8 mouse cellular contexts compared by ENCODE assay signal in the genomic region with DNA sequence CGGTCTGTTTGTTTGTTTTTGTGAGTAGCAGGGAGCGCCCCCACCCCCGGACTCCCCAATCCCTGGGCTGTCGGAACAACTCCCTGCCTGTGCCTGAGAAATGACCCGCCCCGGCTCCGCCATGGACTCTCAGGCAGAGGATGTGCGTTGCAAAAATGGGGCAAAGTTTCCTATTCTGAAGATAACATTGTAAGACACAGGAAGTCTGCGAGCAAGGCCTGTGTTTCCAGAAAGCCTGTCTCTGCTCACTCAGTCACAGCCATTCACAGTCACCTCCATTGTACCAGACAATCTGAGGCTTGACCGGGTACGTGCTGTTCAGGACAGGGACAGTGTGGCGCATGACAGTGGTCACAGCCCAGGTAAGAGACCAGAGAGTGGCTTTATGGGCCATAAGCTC. TPM values are rescaled to one million over a fixed set of nuclear protein-coding genes. Genes with fewer than 3 reads are reported as not detected.
DNase-seq lines count a peak whose midpoint lies in the region; ATAC-seq and TF ChIP-seq lines count a peak whose summit lies in the region.

No protein-coding gene starts in this region.

- H3K4me3 ChIP-seq in gastrocnemius, adult 2 months = no peak overlapping the region
- no peak overlapping the region for H3K4me3 ChIP-seq in heart, embryonic 12.5 days
- H3K4me3 ChIP-seq in kidney, embryonic 16.5 days (ENCODE audit: low read length) = no peak overlapping the region

- DNase-seq in gastrocnemius, adult 2 months = no peak
- no peak for DNase-seq in gastrocnemius, postnatal 14 days
- DNase-seq in lung, postnatal 14 days = peak; percentile 57
- DNase-seq in frontal cortex, postnatal 25 days (ENCODE audit: low spot score in 2 of 2) = no peak
- no peak for DNase-seq in ovary, postnatal 10 days (ENCODE audit: low spot score)
- no peak for DNase-seq in adrenal gland, postnatal 25 days

- H3K9ac ChIP-seq in heart, embryonic 12.5 days = peak overlapping the region; percentile 57; the same call in 1 of the 2 replicates
- peak overlapping the region; percentile 5; the same call in 1 of the 2 replicates for H3K9ac ChIP-seq in kidney, embryonic 16.5 days (replicated peaks; ENCODE audit: low read length)

- peaks cover 98% of the 10 kb centered on the region for H3K4me1 ChIP-seq in heart, embryonic 12.5 days (replicated peaks)
- H3K4me1 ChIP-seq in kidney, embryonic 16.5 days (ENCODE audit: insufficient read depth, low read length) = peaks cover 86% of the 10 kb centered on the region

- TF ChIP-seq CTCF in gastrocnemius, adult 2 months (IDR thresholded peaks at IDR 0.05) = no peak

- peaks cover 14% of the 10 kb centered on the region for H3K36me3 ChIP-seq in heart, embryonic 12.5 days
- 0 out of 2 replicates have a peak, but pooled peaks cover 8% of the 10 kb centered on the region for H3K36me3 ChIP-seq in kidney, embryonic 16.5 days (ENCODE audit: insufficient read depth, low read length)

- peak overlapping the region; percentile 18; the same call in 1 of the 2 replicates for H3K4me2 ChIP-seq in heart, embryonic 12.5 days
- no peak overlapping the region for H3K4me2 ChIP-seq in kidney, embryonic 16.5 days (replicated peaks; ENCODE audit: low read depth, low read length)

- H3K27ac ChIP-seq in gastrocnemius, adult 2 months = peak overlapping the region; percentile 75
- H3K27ac ChIP-seq in heart, embryonic 12.5 days (ENCODE audit: poor library complexity, severe bottlenecking) = peak overlapping the region; percentile 90
- H3K27ac ChIP-seq in kidney, embryonic 16.5 days (ENCODE audit: low read length) = peak overlapping the region; percentile 78

- intact Hi-C loops in gastrocnemius, adult 2 months (cut with DNase I) = no loop called here
- intact Hi-C loops in gastrocnemius, postnatal 14 days (cut with DNase I; ENCODE audit: low total_unique reads) = no loop called here

- H3K9me3 ChIP-seq in heart, embryonic 12.5 days (replicated peaks) = no peaks in the 10 kb centered on the region
- no peaks in the 10 kb centered on the region for H3K9me3 ChIP-seq in kidney, embryonic 16.5 days (ENCODE audit: low read length)

- WGBS in heart, embryonic 12.5 days = 50% methylated on average over 12 of the region's 12 CpGs
- WGBS in kidney, embryonic 16.5 days = 47% methylated on average over 12 of the region's 12 CpGs

- H3K27me3 ChIP-seq in heart, embryonic 12.5 days (replicated peaks) = no peaks in the 10 kb centered on the region
- H3K27me3 ChIP-seq in kidney, embryonic 16.5 days (ENCODE audit: insufficient read depth, low read length) = no peaks in the 10 kb centered on the region

- peak; percentile 54; the same call in 1 of the 2 replicates for ATAC-seq in heart, embryonic 12.5 days (ENCODE audit: insufficient number of reproducible peaks, low FRiP score)
- ATAC-seq in kidney, embryonic 16.5 days (ENCODE audit: low FRiP score, low TSS enrichment) = no peak

RNA-seq across cellular contexts. Expression of a gene that starts 51.5 kb away (rescaled TPM):
- 1 to 10 TPM; 2.2 to 5.7 TPM for total RNA-seq in gastrocnemius, adult 2 months (2021)
- 1 to 10 TPM; 1.9 to 2.9 TPM for total RNA-seq in gastrocnemius, postnatal 14 days (2021)
- 56.2 and 62.8 TPM in 2 replicates for polyA plus RNA-seq in heart, embryonic 12.5 days (2016; fragmentation: Nextera tagmentation; extraction: Ambion mirVana)
- polyA plus RNA-seq in kidney, embryonic 16.5 days (2015; fragmentation: Nextera tagmentation; extraction: Ambion mirVana) = 8.1 and 8.4 TPM in 2 replicates
- 12.9 and 13.6 TPM in 2 replicates for total RNA-seq in adrenal gland, postnatal 25 days (2021)
